Mouse (Mus musculus): ENCODE measurements around the gene Epsti1.

DNA sequence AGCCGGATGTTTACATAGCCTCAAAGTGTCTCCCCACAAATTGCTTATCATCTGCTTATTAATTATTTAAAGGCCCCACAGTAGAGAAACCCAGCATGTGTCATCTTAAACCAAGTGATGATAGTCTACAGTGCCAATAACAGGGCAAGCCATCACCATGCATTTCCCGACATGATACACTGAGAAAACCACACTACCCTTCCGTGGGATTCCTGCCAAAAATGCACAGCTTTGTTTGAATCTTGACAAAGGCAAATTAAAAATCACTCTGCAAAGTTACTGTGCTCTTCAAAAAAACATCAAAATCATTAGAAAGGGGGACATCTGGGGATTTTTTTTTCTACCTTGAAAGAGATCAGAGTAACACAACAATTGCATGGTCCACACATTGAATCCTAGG lies 17.7 kb upstream of the Epsti1 start:
- no peak for TF ChIP-seq POLR2A (IDR thresholded peaks at IDR 0.05; ENCODE audit: control insufficient read depth in 1 of 2, insufficient read depth in 1 of 2, low read depth in 1 of 2, low read length in 2 of 2, poor library complexity in 1 of 2)
- TF ChIP-seq CTCF (IDR thresholded peaks at IDR 0.05 in 2 of 3, conservative IDR thresholded peaks at IDR 0.05 in 1 of 3; ENCODE audit: control insufficient read depth in 1 of 3, insufficient read depth in 1 of 3, low read depth in 2 of 3, low read length in 3 of 3, poor library complexity in 1 of 3, severe bottlenecking in 1 of 3): no peak
- TF ChIP-seq CHD1 (IDR thresholded peaks at IDR 0.05; ENCODE audit: low read depth, low read length): no peak
- TF ChIP-seq GABPA (IDR thresholded peaks at IDR 0.05; ENCODE audit: low read depth, low read length): no peak
- no peak for TF ChIP-seq POLR2AphosphoS2 (IDR thresholded peaks at IDR 0.05; ENCODE audit: low read length)
- no peak for TF ChIP-seq TBP (IDR thresholded peaks at IDR 0.05; ENCODE audit: low read depth, low read length)
- TF ChIP-seq MXI1 (IDR thresholded peaks at IDR 0.05; ENCODE audit: low read depth, low read length): no peak
- no peak for TF ChIP-seq TCF12 (IDR thresholded peaks at IDR 0.05; ENCODE audit: low read depth, low read length)
- TF ChIP-seq USF1 (IDR thresholded peaks at IDR 0.05; ENCODE audit: low read depth, low read length): no peak
- no peak for TF ChIP-seq ZNF384 (IDR thresholded peaks at IDR 0.05; ENCODE audit: low read depth, low read length)
- no peak for TF ChIP-seq TAL1 (IDR thresholded peaks at IDR 0.05; ENCODE audit: low read length)
- TF ChIP-seq E2F4 (IDR thresholded peaks at IDR 0.05; ENCODE audit: borderline replicate concordance, low read depth, low read length): no peak
- no peak for TF ChIP-seq RAD21 (IDR thresholded peaks at IDR 0.05; ENCODE audit: low read depth, low read length)
- no peak for TF ChIP-seq GATA1 (IDR thresholded peaks at IDR 0.05; ENCODE audit: low read depth, low read length)
